Mouse (Mus musculus) left cerebral cortex, postnatal 14 days (tissue): ENCODE measurements around the gene St6galnac1. TPM values are rescaled to one million over a fixed set of nuclear protein-coding genes. Genes with fewer than 3 reads are reported as not detected.
"Not testable (repeated sequence)": the region's sequence is repeated elsewhere in the genome, so short reads cannot be mapped to it uniquely, and the experiment has no call there.

Source experiments
- DNase-seq, 2 experiments: peaks; one replicate each; pipeline ENCODE4 v3.0.0; 2021 to 2022; ENCODE audit warnings: low spot score in 2 of 2, mixed read lengths in 1 of 2
- intact Hi-C: fragments of 180-260 bp; cut with DNase I; formaldehyde crosslinking; loops from one replicate; pipeline ENCODE4 v1.15.1; 2025
- long read RNA-seq, 2 experiments: library from polyadenylated mRNA; stranded (forward); transcript quantifications; one replicate each; pipeline ENCODE4 v2.0.0; 2021
- total RNA-seq, 2 experiments: library from RNA; stranded (reverse); gene quantifications; 2 replicates each; pipeline ENCODE4 v1.2.3; 2021

The St6galnac1 gene
- total RNA-seq: not detected
- long read RNA-seq, experiment 1: 0 reads
- long read RNA-seq, experiment 2: 0 reads

DNA sequence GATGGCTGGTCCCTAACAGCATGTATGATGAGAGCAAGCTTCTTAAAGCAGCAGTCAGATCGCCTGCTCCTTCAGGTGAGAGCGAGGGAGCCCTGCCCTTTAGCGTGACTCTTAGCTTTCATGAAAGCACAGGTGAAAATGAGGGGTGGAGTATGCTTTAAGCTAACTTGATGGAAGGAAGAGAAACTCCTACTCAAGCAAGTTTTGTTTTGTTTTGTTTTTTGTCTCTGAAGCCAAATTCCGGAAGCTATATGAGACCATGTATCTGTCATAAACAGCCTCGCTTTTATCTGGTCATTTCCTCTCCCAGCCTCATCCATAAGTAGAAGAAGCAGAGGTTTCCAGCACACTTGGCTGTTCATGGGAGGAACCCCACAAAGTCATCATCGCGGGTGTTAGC lies at the start of gene St6galnac1:
Gene St6galnac1, minus strand, starts transcription at position 101 of the 400 bp plus-strand sequence.
- DNase-seq: no peak
- intact Hi-C loops: loop anchor here (2.0 to 10.0 kb wide), 2 partner anchors 25 to 71 kb away; no protein-coding TSS in a partner anchor

DNA sequence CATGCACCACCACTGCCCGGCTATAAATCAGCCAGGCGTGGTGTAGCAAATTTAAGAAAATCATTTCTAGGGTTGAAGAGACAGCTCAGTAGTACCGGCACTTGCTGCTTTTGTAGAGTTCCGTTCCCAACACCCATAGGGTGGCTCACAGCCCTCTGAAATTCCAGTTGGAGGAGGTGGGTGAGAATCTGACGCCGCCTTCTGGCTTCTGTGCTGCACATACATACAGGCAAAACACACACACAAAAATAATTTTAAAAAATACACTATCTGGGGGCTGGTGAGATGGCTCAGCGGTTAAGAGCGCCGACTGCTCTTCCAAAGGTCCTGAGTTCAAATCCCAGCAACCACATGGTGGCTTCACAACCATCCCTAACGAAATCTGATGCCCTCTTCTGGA lies 48.6 kb upstream of the St6galnac1 start:
- DNase-seq, intact Hi-C loops: not testable (repeated sequence)

DNA sequence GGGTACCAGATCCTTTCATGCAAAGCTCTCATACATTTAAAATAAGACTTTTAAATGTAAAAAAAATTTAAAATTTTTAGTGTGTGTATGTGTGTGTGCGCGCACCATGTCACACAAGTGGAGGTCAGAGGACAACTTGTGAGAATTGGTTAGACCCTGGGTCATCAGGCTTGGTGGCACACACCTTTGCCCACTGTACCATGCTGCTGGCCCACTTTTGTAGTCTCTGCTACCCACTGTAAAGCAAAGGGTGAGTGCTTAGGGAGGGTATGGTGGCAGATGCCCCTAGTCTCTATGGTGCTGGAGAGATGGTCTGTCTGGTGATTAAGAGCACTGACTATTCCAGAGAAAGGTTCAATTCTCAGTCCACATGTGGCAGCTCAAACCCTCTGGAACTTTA lies 47.9 kb upstream of the St6galnac1 start:
- intact Hi-C loops: no loop called here
- DNase-seq: no peak

DNA sequence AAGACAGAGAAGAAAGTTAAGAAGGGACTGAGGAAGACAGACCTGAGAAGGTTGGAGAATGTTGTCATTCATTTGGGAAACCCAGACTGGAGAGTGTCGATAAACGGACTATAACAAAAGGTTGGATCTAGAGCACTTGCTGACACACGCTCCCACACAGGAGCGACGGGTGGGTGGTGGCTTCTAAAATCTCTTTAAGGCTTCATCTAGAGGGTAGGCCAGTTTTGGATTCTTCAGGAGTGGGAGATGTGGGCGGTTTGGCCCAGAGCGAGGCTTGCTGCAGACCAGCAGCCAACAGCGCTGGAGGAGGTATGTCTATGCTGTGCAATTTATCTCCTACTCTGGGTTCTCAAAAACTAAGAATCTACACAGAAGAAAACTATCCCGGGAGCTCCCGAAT lies 47.3 kb upstream of the St6galnac1 start:
- no peak for DNase-seq
- intact Hi-C loops: no loop called here

DNA sequence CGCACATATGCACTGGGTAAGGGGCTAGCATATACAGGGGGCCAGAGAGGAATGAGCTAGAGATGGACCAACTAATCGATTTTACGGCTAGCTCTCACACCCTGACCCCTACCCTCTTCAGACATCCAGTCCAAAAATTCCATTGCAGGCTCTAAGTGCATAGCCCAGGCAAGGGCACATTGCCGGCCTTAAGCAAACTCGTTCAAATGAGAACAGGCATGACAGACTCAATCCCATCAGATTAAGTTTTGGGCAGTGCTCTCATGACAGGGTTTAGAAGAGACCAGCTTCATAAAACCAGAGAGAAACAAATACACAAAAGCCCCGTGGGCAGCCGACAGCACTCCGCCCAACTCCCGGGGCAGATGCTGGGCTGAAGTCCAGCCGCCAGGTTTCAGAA lies 46.9 kb upstream of the St6galnac1 start:
- intact Hi-C loops: no loop called here
- DNase-seq: no peak

DNA sequence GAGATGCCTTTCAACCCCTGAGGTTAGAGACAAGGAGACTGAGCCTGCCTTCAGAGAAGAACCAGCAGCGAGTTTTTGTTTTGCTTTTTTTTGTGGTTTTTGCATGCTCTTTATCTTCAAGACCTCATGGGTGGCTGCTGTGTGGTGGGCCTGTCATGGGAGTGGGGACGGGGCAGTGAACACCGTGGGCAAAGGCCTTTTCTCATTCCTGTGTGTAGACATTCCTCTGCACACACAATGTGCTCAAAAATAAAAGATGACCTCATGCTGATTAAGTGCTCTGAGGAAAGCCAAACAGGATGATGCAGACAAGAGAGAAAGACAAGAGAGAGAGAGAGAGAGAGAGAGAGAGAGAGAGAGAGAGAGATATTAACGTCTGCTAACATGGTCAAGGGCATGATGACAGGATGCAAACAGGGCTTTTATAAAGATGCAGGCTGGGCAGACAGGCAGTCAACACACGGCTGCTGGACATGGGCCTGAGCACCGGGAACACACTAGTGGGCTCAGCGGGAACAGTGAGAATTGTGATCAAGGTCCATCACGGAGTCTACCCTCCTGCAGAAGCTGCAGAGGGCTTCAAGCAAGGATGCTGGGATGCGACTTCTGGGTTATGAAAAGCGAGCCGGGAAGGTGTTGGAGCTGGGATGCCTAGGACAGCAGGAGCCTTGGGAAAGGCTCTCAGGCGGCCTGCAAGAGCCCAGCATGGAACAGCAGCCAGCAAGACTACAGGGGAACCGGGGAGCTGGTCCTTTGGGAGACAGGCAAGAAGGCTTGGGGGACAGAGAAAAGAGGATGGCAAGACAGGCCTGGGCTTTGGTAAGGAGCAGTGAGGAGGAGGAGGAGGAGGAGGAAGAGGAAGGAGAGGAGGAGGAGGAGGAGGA lies 46.0 kb upstream of the St6galnac1 start:
- no peak for DNase-seq
- intact Hi-C loops: no loop called here

DNA sequence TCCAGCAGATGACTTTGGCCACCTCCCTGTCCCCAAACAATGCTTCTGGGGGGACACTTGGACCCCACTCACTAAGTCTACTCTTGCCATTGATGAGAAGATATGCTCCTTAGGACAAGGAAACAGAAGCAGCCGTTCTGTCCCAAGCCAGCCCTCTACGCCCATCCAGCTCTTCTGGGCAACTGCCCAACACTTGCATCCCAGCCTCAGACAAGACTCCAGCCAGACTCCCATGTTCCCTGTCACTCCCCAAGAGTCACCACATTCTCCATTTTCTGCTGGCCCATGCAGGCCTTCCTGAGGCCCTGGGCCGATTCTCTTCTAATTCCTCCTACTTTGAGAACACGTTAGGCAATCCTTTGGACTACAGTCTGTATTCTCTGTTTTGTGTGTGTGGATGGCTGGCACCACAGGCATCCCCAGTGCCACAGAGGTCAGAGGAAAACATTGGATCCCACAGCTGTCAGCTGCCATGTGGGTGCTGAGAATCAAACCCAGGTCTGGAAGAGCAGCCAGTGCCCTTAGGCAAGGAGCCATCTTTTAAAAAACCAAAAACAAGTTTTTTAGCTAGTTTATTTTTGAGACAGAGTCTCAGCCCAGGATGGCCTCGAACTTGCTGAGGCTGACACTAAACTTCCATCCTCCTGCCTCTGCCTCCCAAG lies 44.8 kb upstream of the St6galnac1 start:
- intact Hi-C loops: no loop called here
- DNase-seq: no peak

DNA sequence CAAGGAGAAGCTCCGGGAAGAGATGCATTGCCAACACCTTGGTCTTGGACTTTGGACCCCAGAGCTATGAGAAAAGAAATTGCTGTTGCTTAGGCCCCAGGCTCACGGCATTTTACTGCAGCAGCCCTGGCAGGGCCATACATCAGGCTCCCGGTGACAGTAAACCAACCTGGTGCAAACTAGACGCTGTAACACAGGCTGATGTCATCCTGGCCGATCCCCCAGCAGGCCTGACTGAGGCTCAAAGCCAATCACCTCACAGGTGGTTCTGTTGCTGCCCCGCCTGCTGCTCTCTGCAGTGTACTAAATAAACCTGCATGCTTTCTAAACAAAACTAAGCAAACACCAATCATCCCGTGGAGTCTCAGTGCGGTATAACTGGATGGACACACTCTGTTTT lies 43.4 kb upstream of the St6galnac1 start:
- DNase-seq: no peak
- intact Hi-C loops: no loop called here

DNA sequence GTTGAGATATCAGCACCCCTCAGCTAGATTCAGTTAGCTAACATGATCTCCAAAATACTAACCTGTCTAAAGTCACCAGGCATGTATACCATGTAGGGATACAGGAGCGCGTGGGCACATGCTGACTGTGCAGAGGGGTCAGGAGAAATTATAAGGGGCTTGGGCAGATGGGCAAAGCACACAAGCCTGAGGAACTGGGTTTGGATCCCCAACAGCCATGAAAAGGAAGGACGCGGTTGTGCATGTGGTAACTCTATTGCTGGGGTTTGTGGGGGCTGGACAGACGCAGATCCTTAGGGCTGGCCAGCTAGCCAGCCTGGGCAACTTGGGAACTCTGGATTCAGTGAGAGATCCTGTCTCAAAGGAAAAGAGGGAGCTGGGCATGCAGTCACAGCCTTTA lies 42.3 kb upstream of the St6galnac1 start:
- intact Hi-C loops: no loop called here
- DNase-seq: no peak

DNA sequence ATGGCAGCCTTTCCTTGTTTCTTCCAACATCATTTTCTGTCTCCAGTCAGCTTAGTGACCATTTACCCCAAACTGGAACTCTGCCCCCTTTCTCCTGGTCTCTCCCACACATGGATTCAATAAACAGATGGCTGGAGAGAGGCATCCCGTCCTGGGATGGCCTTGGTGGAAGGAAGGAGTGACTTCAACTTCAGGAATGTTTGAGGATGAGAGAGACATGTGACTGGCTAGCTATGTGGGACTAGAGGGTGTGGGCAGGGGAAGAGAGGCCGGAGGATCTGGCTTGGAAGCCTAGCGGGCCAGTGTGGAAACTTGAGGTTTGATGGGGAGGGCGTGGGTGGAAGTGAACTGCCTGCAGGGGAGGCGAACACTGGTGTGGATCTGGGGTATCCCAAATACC lies 41.5 kb upstream of the St6galnac1 start:
- no peak for DNase-seq
- intact Hi-C loops: no loop called here

DNA sequence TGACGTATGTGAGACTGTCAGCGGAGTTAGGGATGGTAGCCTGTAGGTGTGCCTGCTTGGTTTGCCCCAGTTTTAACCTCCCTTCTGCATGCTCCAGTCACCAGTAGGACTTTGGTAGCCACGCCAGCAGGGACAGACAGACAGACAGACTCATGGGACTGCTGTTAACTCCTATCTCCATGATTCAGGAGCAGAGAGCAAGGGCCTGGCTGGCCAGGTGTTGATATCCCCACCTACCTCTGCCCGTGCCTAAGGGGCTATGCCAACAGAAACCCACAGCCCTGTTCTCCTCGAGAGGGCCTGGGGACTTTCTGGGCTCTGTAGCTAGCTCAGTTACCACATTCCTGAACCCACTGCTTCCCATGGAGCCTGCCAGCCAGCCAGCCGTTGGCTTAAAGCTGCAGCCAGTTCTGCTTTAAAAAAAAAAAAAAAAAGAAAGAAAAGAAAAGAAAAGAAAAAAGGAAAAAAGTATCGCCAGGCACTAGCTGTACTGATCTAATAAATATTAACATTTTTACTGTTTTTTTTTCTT lies 39.6 kb upstream of the St6galnac1 start:
- intact Hi-C loops: no loop called here

DNA sequence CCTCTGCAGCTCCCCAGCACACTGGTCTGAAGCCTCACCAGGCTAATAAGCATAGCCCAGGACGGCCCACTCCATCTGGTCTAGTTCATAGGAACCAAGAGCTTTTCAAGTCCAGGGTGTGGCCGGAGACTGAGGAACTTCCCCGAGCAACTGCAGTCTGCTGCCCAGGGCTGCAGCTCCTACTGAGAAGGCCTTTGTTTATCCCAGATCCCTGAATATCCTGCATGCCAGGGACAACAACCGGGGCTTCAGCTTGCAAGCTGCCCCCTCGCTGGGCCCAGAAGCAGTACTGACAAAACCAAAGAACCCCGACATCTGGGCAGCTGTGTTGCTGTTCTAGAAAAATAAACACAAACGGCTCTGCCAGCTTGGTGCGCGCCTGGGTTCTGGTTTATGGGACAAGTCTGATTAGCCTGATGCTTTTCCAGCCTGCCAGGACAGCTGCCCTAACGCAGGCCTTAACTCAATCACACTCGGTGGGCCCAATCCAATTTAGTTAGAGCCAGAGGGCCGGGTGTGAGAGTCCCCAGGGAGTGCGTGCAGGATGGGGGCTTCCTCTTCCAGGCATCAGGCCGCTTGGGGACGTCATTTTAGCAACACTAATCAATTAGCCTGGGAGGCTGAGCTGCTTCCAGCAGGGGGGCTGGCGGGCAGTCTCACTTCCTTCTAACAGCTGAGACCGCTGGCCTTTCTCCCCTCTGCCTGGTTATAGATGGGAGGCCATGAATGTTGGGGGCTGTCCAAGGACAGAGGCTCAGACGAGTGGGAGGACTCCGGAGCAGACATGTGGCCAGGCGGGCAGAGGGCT lies 39.0 kb upstream of the St6galnac1 start:
- DNase-seq: no peak
- intact Hi-C loops: no loop called here

More for the DNA sequence above, 39.6 kb upstream of the St6galnac1 start:
- DNase-seq: no peak

DNA sequence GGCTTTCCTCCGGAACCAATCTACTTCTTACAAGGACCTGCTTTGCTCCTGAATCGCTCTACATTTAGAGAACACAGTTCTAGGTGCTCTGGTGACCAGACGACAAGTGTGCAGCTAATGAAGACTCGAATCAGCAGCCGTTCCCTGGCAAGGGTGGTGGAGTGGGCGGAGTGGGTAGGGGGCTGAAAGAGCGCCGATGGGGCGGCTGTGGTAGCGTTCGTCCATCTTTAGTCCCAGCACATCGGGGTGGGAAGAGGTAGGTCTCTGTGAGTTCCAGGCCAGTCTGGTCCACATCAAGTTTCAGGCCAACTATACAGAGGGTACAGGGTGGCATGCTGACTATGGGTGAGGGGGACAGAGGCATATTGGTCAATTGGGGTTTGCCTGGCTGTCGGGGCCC lies 38.3 kb upstream of the St6galnac1 start:
- intact Hi-C loops: no loop called here
- no peak for DNase-seq

DNA sequence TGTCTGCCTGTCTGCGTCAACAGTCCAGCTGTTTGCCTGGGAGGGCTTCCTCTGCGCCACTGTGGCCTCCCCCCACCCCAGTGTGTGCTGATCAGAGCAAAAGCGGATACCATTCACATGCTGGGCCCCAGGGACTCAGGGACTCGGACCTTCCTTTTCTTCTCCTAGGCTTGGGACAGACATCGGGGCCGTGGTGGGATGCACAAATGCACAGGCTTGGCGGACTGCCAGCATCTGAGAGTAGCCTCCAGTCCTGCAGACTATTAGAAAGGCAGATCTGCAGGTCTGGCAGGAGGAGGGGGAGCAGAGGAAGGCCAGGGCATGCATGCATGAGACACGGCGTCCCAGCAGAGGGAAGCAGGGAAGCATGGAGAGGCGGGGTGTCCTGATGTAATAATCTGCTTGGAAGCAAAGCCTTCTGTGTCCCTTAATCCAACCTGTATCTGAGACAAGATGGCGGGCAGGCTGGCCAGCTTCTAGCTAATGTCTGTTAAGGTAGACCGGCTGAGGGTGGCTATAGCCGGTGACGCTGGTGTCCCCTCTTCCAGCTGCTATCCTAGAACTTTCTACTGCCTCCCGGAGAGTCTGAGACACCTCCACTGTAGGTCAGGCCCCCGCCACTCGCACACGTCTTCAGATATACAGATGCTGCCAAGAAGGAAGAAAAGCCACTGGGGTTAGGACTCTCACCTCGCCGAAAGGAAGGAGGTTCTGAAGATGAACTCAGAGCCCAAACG lies 37.7 kb upstream of the St6galnac1 start:
- DNase-seq: no peak
- intact Hi-C loops: no loop called here

DNA sequence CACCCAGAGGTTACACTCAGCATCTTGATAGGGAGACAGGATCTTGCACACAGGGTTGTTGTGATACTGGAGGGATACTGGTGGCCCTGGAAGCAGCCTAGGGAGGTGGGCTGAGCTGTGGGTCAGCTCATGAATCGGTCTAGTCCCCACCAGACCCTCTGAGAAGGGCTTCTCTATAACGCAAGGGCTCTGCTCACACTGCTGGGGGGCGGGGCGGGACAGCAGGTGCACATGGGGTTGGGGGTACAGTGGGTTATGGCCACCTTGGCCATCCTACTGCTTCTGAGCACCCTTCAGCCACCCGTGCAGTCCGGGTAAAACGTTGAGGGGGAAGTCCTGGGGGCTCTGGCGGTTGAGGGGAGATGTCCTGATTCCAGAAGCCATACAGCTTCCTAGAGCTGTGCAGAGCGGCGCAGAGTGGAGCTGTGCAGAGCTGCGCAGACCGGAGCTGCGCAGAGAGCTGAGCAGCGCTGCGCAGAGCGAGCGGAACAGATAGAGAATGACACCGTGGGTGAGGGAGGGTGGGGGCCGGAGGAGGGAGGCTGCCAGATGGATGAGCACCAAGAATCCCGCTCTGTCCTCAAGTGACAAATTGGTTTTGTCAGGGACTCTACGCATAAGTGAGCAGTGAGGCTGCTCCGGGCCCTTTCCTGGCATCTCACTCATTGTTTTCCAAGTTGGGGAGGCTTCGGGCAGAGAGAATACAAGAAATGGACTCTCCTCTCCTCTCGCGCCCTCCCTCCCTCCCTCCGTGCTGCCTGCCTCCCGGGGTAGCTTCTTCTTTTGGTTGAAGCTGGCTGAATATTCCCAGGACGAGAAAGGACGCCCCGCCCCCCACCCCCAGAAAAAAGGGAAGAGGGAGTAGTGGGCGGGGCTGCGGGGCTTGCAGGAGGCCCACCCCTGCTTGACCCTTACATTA lies 35.9 kb upstream of the St6galnac1 start:
- intact Hi-C loops: no loop called here

DNA sequence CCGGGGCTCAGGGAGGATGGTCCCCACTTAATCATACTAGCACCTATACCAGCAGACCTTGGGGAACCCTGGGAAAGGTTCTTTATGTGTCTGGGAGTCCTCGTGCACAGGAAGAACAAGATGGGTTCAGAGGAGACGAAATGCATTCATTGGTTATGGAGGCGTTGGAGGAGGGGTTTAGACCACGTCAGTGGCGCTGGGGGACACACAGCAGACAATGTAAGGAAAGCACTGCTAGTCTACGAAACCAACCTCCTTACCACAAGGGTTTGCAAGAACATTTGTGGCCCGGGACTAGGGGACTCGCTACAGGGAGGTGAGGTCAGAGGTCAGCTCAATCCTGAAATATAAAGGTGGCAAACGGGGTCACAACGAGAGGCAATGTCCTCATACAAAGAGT lies 35.2 kb upstream of the St6galnac1 start:
- no peak for DNase-seq
- intact Hi-C loops: no loop called here

More for the DNA sequence above, 35.9 kb upstream of the St6galnac1 start:
- peak; percentile 85 to 88 for DNase-seq

DNA sequence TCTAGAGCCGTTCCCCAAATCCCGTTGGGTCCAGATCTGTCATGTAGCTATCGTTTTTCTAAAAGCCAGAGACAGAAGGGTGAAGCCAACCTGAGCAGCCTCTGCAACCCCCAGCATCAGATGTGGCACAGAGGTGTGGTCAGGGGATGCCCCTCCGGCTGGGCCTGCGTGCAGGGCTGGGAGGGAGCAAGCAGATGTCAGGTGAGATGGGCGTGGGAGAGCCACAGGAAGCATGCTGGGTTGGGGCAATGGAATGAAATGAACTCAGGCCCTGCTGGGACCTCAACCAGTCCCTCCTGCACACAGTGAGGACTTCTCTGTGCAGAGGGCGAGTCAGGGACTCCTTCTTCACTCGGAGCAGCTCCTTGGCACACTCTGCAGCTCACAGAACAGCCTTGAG lies 34.2 kb upstream of the St6galnac1 start:
- intact Hi-C loops: loop anchor here (5.0 kb wide), 1 partner anchor 137 kb away; no protein-coding TSS in a partner anchor
- no peak for DNase-seq
